Mouse (Mus musculus) erythroblast, embryonic 14.5 days (primary cell): ENCODE measurements around the gene Phex.

Experiments used
- GATA1 ChIP-seq: IDR thresholded peaks from 2 replicates; pipeline ENCODE4 v1.6.1; 2012; ENCODE audit warnings: low read length, inconsistent platforms, mixed read lengths
- TAL1 ChIP-seq: IDR thresholded peaks from 3 replicates; pipeline ENCODE4 v1.6.1; 2012; ENCODE audit warnings: low read length, inconsistent platforms, mixed read lengths

- TF ChIP-seq TAL1, result no peak
- TF ChIP-seq GATA1, result no peak
Measured at GRCm38 (mm10) chrX:157180845-157181244, 234.3 kb downstream of the Phex start.
